Comparison of ENCODE assay signal across 8 mouse cellular contexts in the genomic region with DNA sequence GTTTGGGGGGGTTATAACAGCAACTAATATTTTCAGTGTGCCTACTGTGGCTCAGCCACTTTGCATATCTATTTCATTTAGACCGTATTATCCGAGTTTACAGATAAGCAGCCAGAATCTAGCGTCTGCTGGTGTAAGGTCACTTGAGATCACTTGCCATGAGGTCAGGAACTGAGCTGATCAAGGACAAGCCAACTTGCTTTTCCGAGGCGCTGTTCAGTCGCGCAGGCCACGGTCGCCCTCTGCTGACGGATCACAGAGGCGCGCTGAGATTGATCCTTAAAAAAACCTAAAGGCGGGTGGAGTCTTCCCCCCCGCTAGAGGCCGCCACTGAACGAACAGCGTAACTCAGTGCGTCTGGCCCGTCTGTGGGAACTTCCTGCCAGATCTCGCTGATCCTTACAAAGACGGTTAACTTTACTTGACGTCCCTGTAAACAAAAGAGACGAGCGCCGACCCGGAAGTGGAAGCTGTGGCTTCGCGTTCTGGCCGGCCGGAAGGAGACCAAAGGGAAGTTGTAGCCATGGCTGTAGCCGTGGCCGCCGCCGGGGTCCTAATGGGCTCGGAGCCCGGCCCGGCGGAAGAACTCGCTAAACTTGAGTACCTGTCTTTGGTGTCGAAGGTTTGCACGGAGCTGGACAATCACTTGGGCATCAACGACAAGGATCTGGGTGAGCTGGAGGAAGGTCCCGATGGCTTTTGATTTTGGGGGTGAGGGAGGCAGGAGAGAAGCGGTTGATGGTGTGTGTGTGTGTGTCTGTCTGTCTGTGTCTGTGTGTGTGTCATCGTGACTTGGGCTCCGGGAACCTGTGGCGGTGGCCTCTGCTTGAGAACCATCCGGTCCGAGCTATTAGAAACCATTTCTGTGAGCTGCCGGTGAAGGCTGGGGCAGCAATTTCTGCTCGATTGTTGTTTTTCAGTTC. TPM values are rescaled to one million over a fixed set of nuclear protein-coding genes. Genes with fewer than 3 reads are reported as not detected.
A peak's percentile ranks its signal among the peaks of the same experiment; 100 is the strongest.
DNase-seq lines count a peak whose midpoint lies in the region; ATAC-seq and TF ChIP-seq lines count a peak whose summit lies in the region.

A gene (plus strand): TSS at position 402 of the 923 bp plus-strand sequence.

- H3K4me1 ChIP-seq in hindbrain, postnatal 0 days (ENCODE audit: insufficient read depth, low read length) = peaks cover 3% of the 10 kb centered on the region; the same call in 1 of the 2 replicates

- H3K36me3 ChIP-seq in hindbrain, postnatal 0 days (ENCODE audit: insufficient read depth, low read length) = peaks cover 26% of the 10 kb centered on the region

- WGBS in hindbrain, postnatal 0 days = under 1% methylated on average over 51 of the region's 51 CpGs

- H3K27ac ChIP-seq in gastrocnemius, adult 2 months = peak within 1 kb of the TSS; percentile 92
- H3K27ac ChIP-seq in hindbrain, postnatal 0 days = peak within 1 kb of the TSS; percentile 59
- peak within 1 kb of the TSS; percentile 76 for H3K27ac ChIP-seq in left cerebral cortex, adult 2 months

- H3K4me2 ChIP-seq in hindbrain, postnatal 0 days (ENCODE audit: low read depth, low read length) = peak within 1 kb of the TSS; percentile 70

- TF ChIP-seq CTCF in gastrocnemius, adult 2 months (IDR thresholded peaks at IDR 0.05) = no peak; the same call in 1 of the 2 replicates
- peak; percentile 99 for TF ChIP-seq CTCF in hindbrain, postnatal 0 days (IDR thresholded peaks at IDR 0.05; ENCODE audit: low read depth)
- TF ChIP-seq CTCF in left cerebral cortex, adult 2 months (IDR thresholded peaks at IDR 0.05) = peak; percentile 100

- peak within 1 kb of the TSS; percentile 84 for H3K4me3 ChIP-seq in gastrocnemius, adult 2 months
- peak within 1 kb of the TSS; percentile 64 for H3K4me3 ChIP-seq in hindbrain, postnatal 0 days (ENCODE audit: low read length)
- peak within 1 kb of the TSS; percentile 84 for H3K4me3 ChIP-seq in left cerebral cortex, adult 2 months

- no peaks in the 10 kb centered on the region for H3K27me3 ChIP-seq in hindbrain, postnatal 0 days (ENCODE audit: insufficient read depth, low read length)

- peak; percentile 99 for DNase-seq in ZHBTc4 (ENCODE audit: low read depth, low spot score)
- DNase-seq in gastrocnemius, adult 2 months = peak; percentile 97
- peak; percentile 99 for DNase-seq in hindbrain, postnatal 0 days (ENCODE audit: low spot score)
- DNase-seq in left cerebral cortex, adult 2 months (ENCODE audit: extremely low spot score in 1 of 2, low spot score in 2 of 2) = peak; percentile 97 to 98
- peak; percentile 99 for DNase-seq in right cerebral cortex, adult 2 months (ENCODE audit: low spot score in 2 of 2)
- DNase-seq in urinary bladder, postnatal 14 days (ENCODE audit: low spot score) = peak; percentile 97

- intact Hi-C loops in gastrocnemius, adult 2 months (cut with DNase I) = loop anchor here (1.0 to 10.0 kb wide), 2 partner anchors 73 to 158 kb away; no protein-coding TSS in a partner anchor
- intact Hi-C loops in left cerebral cortex, adult 2 months (cut with DNase I) = loop anchor here (1.0 to 5.0 kb wide), 4 partner anchors 44 to 145 kb away; a partner anchor contains a TSS

- peak; percentile 99 for ATAC-seq in common myeloid progenitor, adult 5-6 weeks (replicated peaks; ENCODE audit: low read depth, poor library complexity, severe bottlenecking)
- peak; percentile 98 for ATAC-seq in hindbrain, postnatal 0 days
- ATAC-seq in megakaryocyte, adult 5-6 weeks (ENCODE audit: poor library complexity, severe bottlenecking) = peak; percentile 99

- H3K9me3 ChIP-seq in hindbrain, postnatal 0 days (ENCODE audit: low read length) = no peaks in the 10 kb centered on the region

- H3K9ac ChIP-seq in hindbrain, postnatal 0 days (replicated peaks; ENCODE audit: low read length) = peak within 1 kb of the TSS; percentile 71

RNA-seq across cellular contexts. Expression of the gene that starts here (rescaled TPM):
- total RNA-seq in common myeloid progenitor, adult 5-6 weeks (2017) = 24.9 and 46.5 TPM in 2 replicates
- 10 to 100 TPM; 13.8 to 15.1 TPM for total RNA-seq in gastrocnemius, adult 2 months (2021)
- 19.0 and 24.1 TPM in 2 replicates for total RNA-seq in hindbrain, postnatal 0 days (2014; rRNA removed)
- 25.6 and 30.6 TPM in 2 replicates for polyA plus RNA-seq in hindbrain, postnatal 0 days (2015; fragmentation: Nextera tagmentation; extraction: Ambion mirVana)
- 10 to 100 TPM; 36.8 to 39.3 TPM for total RNA-seq in left cerebral cortex, adult 2 months (2021)
- total RNA-seq in megakaryocyte, adult 5-6 weeks (2015) = 18.5 and 18.8 TPM in 2 replicates
- 36.9 and 39.1 TPM in 2 replicates for total RNA-seq in megakaryocyte, adult 5-6 weeks (2017)

Comparison
In these comparisons a context has a peak if more than half of its experiments do, and no peak if none do; other contexts are left out.
1. Peak in every context shown above with its lines: DNase-seq, ATAC-seq, H3K4me3 ChIP-seq and H3K27ac ChIP-seq.